Mouse (Mus musculus) lung, adult 2 months (tissue): ENCODE data around the gene Slc39a10. TPM values are rescaled to one million over a fixed set of nuclear protein-coding genes. Genes with fewer than 3 reads are reported as not detected.

Experiments used
- DNase-seq: peaks from one replicate; pipeline ENCODE4 v3.0.0; 2022
- H3K4me1 ChIP-seq: fragments of 200-500 bp; 2 replicates; pipeline ENCODE4 v1.6.1; 2011; ENCODE audit warnings: low read length; ENCODE audit not compliant: control insufficient read depth, insufficient read depth
- H3K4me3 ChIP-seq: fragments of 200-500 bp; replicated peaks from 2 replicates; pipeline ENCODE3; 2011; ENCODE audit warnings: low read depth, mild to moderate bottlenecking, control low read depth, low read length; ENCODE audit errors: extremely low read depth
- CTCF ChIP-seq: fragments of 200-500 bp; IDR thresholded peaks from 2 replicates; pipeline ENCODE4 v1.5.1; 2011; ENCODE audit warnings: mild to moderate bottlenecking, low read length, control low read depth; ENCODE audit not compliant: insufficient read depth
- POLR2A ChIP-seq: fragments of 200-500 bp; IDR thresholded peaks from 2 replicates; pipeline ENCODE4 v1.6.1; 2011; ENCODE audit warnings: low read depth, mild to moderate bottlenecking, control low read depth, low read length, borderline replicate concordance; ENCODE audit errors: extremely low read depth
- WGBS: fragments of 180-500 bp; shearing (Covaris S2); methylation state at CpG from one replicate; pipeline ENCODE4 v1.1.7; 2018; 5-methylcytosine and 5-hydroxymethylcytosine counted together
- polyA plus RNA-seq: library from polyadenylated mRNA; depleted of rRNA; stranded (reverse); fragments of >200 nt; gene quantifications from 2 replicates; pipeline ENCODE4 v1.2.3, GENCODE M21; 2012

The Slc39a10 gene
- polyA plus RNA-seq, 1 experiment = 8.1 TPM

GRCm38 (mm10) chr1:46869788-46870187 lies 22.9 kb downstream of the Slc39a10 start:
- no peaks in the 10 kb centered on the region for H3K4me1 ChIP-seq
- TF ChIP-seq CTCF (no peak), POLR2A (no peak)
- no peak for DNase-seq
- no peak overlapping the region for H3K4me3 ChIP-seq

GRCm38 (mm10) chr1:46864175-46864885 lies 28.3 kb downstream of the Slc39a10 start:
- no peak for TF ChIP-seq CTCF
- TF ChIP-seq POLR2A = no peak
- DNase-seq = no peak
- WGBS = 59% methylated on average over 7 of the region's 7 CpGs
- no peak overlapping the region for H3K4me3 ChIP-seq
- no peaks in the 10 kb centered on the region; the same call in none of the 2 replicates for H3K4me1 ChIP-seq

- H3K4me1 ChIP-seq = no peaks in the 10 kb centered on the region; the same call in none of the 2 replicates
- TF ChIP-seq CTCF (no peak), POLR2A (no peak)
- WGBS = 67% methylated on average over 2 of the region's 2 CpGs
- no peak for DNase-seq
- H3K4me3 ChIP-seq = no peak overlapping the region
Measured at GRCm38 (mm10) chr1:46863434-46863833, 29.2 kb downstream of the Slc39a10 start.

GRCm38 (mm10) chr1:46860082-46860481 lies 32.6 kb downstream of the Slc39a10 start:
- H3K4me1 ChIP-seq = no peaks in the 10 kb centered on the region; the same call in none of the 2 replicates
- TF ChIP-seq POLR2A = no peak
- TF ChIP-seq CTCF = no peak
- DNase-seq = no peak
- H3K4me3 ChIP-seq = no peak overlapping the region
- WGBS = 71% methylated on average over 1 of the region's 1 CpGs

GRCm38 (mm10) chr1:46858579-46858978 lies 34.1 kb downstream of the Slc39a10 start:
- H3K4me1 ChIP-seq = peaks cover 6% of the 10 kb centered on the region
- TF ChIP-seq CTCF (no peak), POLR2A (no peak)
- WGBS = 83% methylated on average over 5 of the region's 5 CpGs
- no peak overlapping the region for H3K4me3 ChIP-seq
- DNase-seq = no peak

- Histone ChIP-seq H3K4me3 (no peak overlapping the region), H3K4me1 (peaks cover 6% of the 10 kb centered on the region)
- TF ChIP-seq POLR2A = no peak
- TF ChIP-seq CTCF = no peak
- no peak for DNase-seq
- WGBS = 46% methylated on average over 4 of the region's 4 CpGs
Measured at GRCm38 (mm10) chr1:46856498-46856897, 36.2 kb downstream of the Slc39a10 start.

- DNase-seq = no peak
- peaks cover 8% of the 10 kb centered on the region for H3K4me1 ChIP-seq
- WGBS = 21% methylated on average over 18 of the region's 18 CpGs
- no peak for TF ChIP-seq CTCF
- no peak for TF ChIP-seq POLR2A
- peak overlapping the region; percentile 68 for H3K4me3 ChIP-seq
Measured at GRCm38 (mm10) chr1:46854036-46854900, 38.4 kb downstream of the Slc39a10 start.

GRCm38 (mm10) chr1:46853317-46854035 lies 39.2 kb downstream of the Slc39a10 start:
- WGBS = under 1% methylated on average over 86 of the region's 86 CpGs

More at GRCm38 (mm10) chr1:46853317-46854035, 39.2 kb downstream of the Slc39a10 start:
- Histone ChIP-seq H3K4me3 (peak overlapping the region; percentile 73), H3K4me1 (peaks cover 8% of the 10 kb centered on the region)
- peak; percentile 95 for DNase-seq
- TF ChIP-seq POLR2A (peak; percentile 89), CTCF (no peak)
